Mouse (Mus musculus) hindbrain, embryonic 12.5 days (tissue): ENCODE data around the gene Ptov1. TPM values are rescaled to one million over a fixed set of nuclear protein-coding genes. Genes with fewer than 3 reads are reported as not detected.

Source experiments
- ATAC-seq: fragments of 200-750 bp; cut with Nextera tagmentation; 2 replicates; pipeline ENCODE4 v1.8.0; 2017; ENCODE audit warnings: moderate TSS enrichment; ENCODE audit not compliant: low FRiP score
- H3K27ac ChIP-seq: fragments of 300-500 bp; sonication (generic); 2 replicates; pipeline ENCODE4 v1.5.1; 2016; ENCODE audit warnings: mild to moderate bottlenecking
- H3K27me3 ChIP-seq: fragments of 300-500 bp; sonication (generic); 2 replicates; pipeline ENCODE4 v1.6.1; 2016; ENCODE audit warnings: mild to moderate bottlenecking
- H3K36me3 ChIP-seq: fragments of 300-500 bp; sonication (generic); 2 replicates; pipeline ENCODE4 v1.6.1; 2016; ENCODE audit warnings: mild to moderate bottlenecking
- H3K4me1 ChIP-seq: fragments of 300-500 bp; sonication (generic); 2 replicates; pipeline ENCODE4 v1.6.1; 2016
- H3K4me2 ChIP-seq: fragments of 300-500 bp; sonication (generic); replicated peaks from 2 replicates; pipeline ENCODE4 v1.6.1; 2016; ENCODE audit warnings: mild to moderate bottlenecking
- H3K4me3 ChIP-seq: fragments of 300-500 bp; sonication (generic); 2 replicates; pipeline ENCODE4 v1.5.1; 2016; ENCODE audit warnings: mild to moderate bottlenecking
- H3K9ac ChIP-seq: fragments of 300-500 bp; sonication (generic); 2 replicates; pipeline ENCODE4 v1.6.1; 2016; ENCODE audit warnings: mild to moderate bottlenecking, moderate library complexity
- H3K9me3 ChIP-seq: fragments of 300-500 bp; sonication (generic); replicated peaks from 2 replicates; pipeline ENCODE4 v1.6.1; 2016; ENCODE audit warnings: mild to moderate bottlenecking
- WGBS: fragments of 180-500 bp; shearing (Covaris S2); methylation state at CpG from one replicate; pipeline ENCODE4 v1.1.7; 2016; 5-methylcytosine and 5-hydroxymethylcytosine counted together
- polyA plus RNA-seq: library from polyadenylated mRNA; unstranded; fragments of >200 nt; fragmentation: Nextera tagmentation; extraction: Ambion mirVana; gene quantifications from 2 replicates; pipeline ENCODE4 v1.2.1, GENCODE M21; 2016

Ptov1 gene
- polyA plus RNA-seq, 1 experiment from 2014 or later: 662 TPM

- H3K4me2 ChIP-seq: no peak overlapping the region
- 89% methylated on average over 24 of the region's 24 CpGs for WGBS
- H3K36me3 ChIP-seq: peaks cover 60% of the 10 kb centered on the region
- H3K4me3 ChIP-seq: no peak overlapping the region
- peaks cover 49% of the 10 kb centered on the region for H3K4me1 ChIP-seq
- no peak for ATAC-seq
- no peak overlapping the region for H3K9ac ChIP-seq
- H3K9me3 ChIP-seq: no peaks in the 10 kb centered on the region
- no peak overlapping the region for H3K27ac ChIP-seq
- H3K27me3 ChIP-seq: no peaks in the 10 kb centered on the region
These were observed 4.7 kb downstream of the Ptov1 start for GRCm38 (mm10) chr7:44864595-44865542.

DNA sequence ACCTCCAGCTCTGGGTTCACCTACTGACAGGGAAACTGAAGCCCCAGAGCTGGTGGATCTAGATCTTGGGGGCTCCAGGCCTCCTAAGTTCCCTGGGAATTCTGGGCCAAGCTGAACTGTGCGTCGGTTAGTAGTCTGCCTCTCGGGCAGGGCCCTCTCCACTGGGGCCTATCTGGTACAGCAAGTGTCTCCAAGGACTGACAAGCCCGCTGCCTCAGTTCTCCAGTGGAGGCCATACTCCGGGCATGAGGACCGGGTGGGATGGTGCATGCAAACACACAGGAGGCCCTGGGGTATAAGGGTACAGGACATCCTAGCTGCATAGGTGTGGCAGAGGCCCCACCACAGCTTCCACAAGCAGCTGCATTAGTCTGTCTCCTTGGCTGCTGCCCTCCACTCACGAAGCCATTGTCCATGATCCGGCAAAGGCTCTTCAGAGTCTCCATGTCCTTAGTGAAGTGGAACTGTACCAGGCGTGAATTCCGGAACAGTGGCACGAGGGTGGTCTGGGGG lies 5.5 kb downstream of the Ptov1 start:
- no peaks in the 10 kb centered on the region for H3K9me3 ChIP-seq
- H3K4me1 ChIP-seq: peaks cover 49% of the 10 kb centered on the region
- H3K27ac ChIP-seq: no peak overlapping the region
- H3K27me3 ChIP-seq: no peaks in the 10 kb centered on the region
- H3K36me3 ChIP-seq: peaks cover 64% of the 10 kb centered on the region
- ATAC-seq: no peak
- no peak overlapping the region for H3K4me2 ChIP-seq
- no peak overlapping the region for H3K4me3 ChIP-seq
- no peak overlapping the region for H3K9ac ChIP-seq
- 88% methylated on average over 11 of the region's 11 CpGs for WGBS

- WGBS: 93% methylated on average over 14 of the region's 14 CpGs
- H3K36me3 ChIP-seq: peaks cover 64% of the 10 kb centered on the region
These were observed 6.4 kb downstream of the Ptov1 start for GRCm38 (mm10) chr7:44863210-44863609.

GRCm38 (mm10) chr7:44862434-44862833 lies 7.2 kb downstream of the Ptov1 start:
- Histone ChIP-seq H3K9ac (no peak overlapping the region), H3K27ac (no peak overlapping the region), H3K4me2 (no peak overlapping the region), H3K4me1 (peaks cover 50% of the 10 kb centered on the region), H3K9me3 (no peaks in the 10 kb centered on the region), H3K36me3 (peaks cover 64% of the 10 kb centered on the region), H3K27me3 (no peaks in the 10 kb centered on the region), H3K4me3 (no peak overlapping the region)
- ATAC-seq: no peak
- 93% methylated on average over 8 of the region's 8 CpGs for WGBS

More at GRCm38 (mm10) chr7:44863210-44863609, 6.4 kb downstream of the Ptov1 start:
- Histone ChIP-seq H3K9ac (no peak overlapping the region), H3K4me2 (no peak overlapping the region), H3K27ac (no peak overlapping the region), H3K9me3 (no peaks in the 10 kb centered on the region), H3K4me1 (peaks cover 52% of the 10 kb centered on the region), H3K27me3 (no peaks in the 10 kb centered on the region), H3K4me3 (no peak overlapping the region)
- ATAC-seq: no peak

DNA sequence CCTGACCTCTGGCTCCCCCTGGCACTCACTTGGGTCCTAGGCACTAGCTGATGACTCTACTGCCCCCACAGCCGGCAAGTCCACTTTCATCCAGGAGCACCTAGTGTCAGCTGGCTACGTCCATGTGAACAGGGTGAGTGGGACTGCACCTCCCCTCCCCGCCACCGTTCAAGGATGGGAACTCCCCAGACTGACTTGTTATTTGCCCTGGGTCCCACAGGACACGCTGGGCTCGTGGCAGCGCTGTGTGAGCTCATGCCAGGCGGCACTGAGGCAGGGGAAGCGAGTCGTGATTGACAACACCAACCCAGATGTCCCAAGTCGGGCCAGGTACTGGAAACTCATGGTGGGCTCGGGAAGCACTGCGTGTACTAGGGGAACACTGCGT lies 8.2 kb downstream of the Ptov1 start:
- Histone ChIP-seq H3K36me3 (peaks cover 58% of the 10 kb centered on the region), H3K4me1 (peaks cover 42% of the 10 kb centered on the region), H3K27ac (peak overlapping the region; percentile 44; the same call in 1 of the 2 replicates), H3K4me2 (no peak overlapping the region), H3K4me3 (no peak overlapping the region), H3K9ac (no peak overlapping the region), H3K27me3 (no peaks in the 10 kb centered on the region), H3K9me3 (no peaks in the 10 kb centered on the region)
- ATAC-seq: no peak
- WGBS: 78% methylated on average over 14 of the region's 14 CpGs

DNA sequence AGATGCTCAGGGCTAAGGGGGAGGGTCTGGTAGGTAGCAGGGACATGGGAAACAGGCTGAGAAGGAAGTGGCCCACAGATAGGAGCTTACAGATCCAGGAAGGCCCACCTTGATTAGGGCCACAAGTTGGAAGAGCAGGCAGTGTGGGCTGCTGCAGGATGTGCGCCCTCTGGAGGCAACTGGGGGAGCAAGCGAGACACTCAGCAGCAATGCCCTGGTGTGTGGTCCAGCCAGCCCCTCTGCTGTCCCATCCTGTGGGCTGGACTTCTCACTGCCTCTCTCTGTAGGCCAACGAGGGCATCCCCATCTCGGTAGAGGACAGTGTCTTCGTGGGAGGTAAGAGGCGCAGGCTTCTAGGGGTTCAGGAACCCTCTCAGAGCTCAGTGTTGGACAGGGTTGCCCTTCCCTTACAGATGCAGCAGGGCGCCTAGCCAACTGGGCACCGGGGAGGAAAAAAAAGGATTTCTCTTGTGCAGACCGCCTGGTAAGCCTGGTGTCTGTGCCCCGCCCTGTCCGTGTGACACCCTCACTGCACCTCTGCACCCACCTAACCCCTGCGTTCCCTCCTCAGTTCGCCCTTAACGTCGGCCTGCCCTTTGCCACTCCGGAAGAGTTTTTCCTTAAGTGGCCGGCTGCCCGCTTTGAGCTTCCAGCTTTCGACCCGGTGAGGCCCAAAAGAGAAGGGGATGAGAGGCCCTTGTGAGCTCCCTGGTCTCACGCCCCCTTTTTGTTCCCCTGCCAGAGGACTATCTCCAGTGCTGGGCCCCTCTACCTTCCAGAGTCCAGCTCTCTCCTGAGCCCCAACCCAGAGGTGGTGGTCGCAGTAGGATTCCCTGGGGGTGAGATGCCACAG lies 8.8 kb downstream of the Ptov1 start:
- Histone ChIP-seq H3K9me3 (no peaks in the 10 kb centered on the region), H3K4me3 (peak overlapping the region; percentile 2), H3K4me1 (peaks cover 38% of the 10 kb centered on the region), H3K36me3 (peaks cover 52% of the 10 kb centered on the region), H3K27me3 (no peaks in the 10 kb centered on the region), H3K4me2 (no peak overlapping the region; the same call in 1 of the 2 replicates), H3K9ac (no peak overlapping the region), H3K27ac (peak overlapping the region; percentile 44)
- ATAC-seq: 0 out of 2 replicates have a peak, but pooled peaks have one; percentile 21
- WGBS: 57% methylated on average over 22 of the region's 22 CpGs

GRCm38 (mm10) chr7:44859896-44860295 lies 9.7 kb downstream of the Ptov1 start:
- H3K36me3 ChIP-seq: peaks cover 43% of the 10 kb centered on the region
- H3K27me3 ChIP-seq: no peaks in the 10 kb centered on the region
- 0 out of 2 replicates have a peak overlapping the region, but pooled peaks have one; percentile 2 for H3K4me3 ChIP-seq
- 92% methylated on average over 11 of the region's 11 CpGs for WGBS
- no peak overlapping the region for H3K4me2 ChIP-seq
- H3K9me3 ChIP-seq: no peaks in the 10 kb centered on the region
- H3K9ac ChIP-seq: no peak overlapping the region
- H3K4me1 ChIP-seq: peaks cover 34% of the 10 kb centered on the region
- no peak for ATAC-seq
- no peak overlapping the region for H3K27ac ChIP-seq

DNA sequence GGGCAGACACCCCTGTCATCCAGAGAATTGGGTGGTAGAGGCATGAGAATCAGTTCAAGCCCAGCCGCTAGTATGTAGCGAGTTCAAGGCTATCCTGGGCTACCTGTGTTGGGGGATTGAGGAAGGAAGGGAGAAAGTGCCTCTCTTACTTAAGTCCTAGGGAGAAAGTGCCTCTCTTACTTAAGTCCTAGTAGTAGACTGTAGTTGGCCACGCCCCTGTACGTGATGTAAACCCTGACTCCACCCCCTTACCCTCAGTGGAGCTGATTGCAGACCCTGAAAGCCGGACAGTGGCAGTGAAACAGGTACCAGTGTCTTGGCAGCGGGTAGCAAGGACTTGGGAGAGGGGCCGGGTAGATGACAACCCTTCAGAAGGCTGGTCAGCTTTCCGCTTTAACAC lies 11.7 kb downstream of the Ptov1 start:
- Histone ChIP-seq H3K4me2 (peak overlapping the region; percentile 93), H3K36me3 (peaks cover 24% of the 10 kb centered on the region), H3K4me3 (peak overlapping the region; percentile 68), H3K9me3 (no peaks in the 10 kb centered on the region), H3K4me1 (peaks cover 48% of the 10 kb centered on the region), H3K9ac (peak overlapping the region; percentile 92), H3K27ac (peak overlapping the region; percentile 92), H3K27me3 (no peaks in the 10 kb centered on the region)
- no peak for ATAC-seq
- 30% methylated on average over 8 of the region's 8 CpGs for WGBS

DNA sequence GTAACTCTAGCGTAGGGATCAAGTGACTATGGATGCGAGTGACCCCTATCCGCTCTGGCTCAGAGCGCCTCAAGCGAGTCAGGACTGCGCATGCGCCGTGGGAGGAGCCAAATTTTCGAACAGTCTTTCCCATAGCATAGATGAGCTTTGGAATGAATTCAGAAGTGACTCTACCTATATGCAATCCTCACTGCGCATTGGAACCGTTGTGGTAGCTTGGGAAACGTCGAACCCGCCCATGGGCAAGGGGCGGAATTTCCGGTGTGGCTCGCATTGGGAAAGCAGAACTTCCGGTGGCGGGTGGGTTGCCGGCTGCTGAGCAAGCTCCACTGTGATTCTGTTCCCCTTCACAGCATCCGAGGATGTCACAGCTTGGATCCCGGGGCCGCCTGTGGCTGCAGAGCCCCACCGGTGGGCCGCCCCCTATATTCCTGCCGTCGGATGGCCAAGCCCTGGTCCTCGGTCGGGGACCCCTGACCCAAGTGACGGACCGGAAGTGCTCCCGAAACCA lies 12.5 kb downstream of the Ptov1 start, which contains the start of gene Pnkp:
Gene Pnkp, plus strand, starts transcription at position 98 of the 511 bp plus-strand sequence.
- Histone ChIP-seq H3K4me1 (peaks cover 52% of the 10 kb centered on the region), H3K27me3 (no peaks in the 10 kb centered on the region), H3K27ac (peak within 1 kb of the TSS; percentile 92), H3K9ac (peak within 1 kb of the TSS; percentile 92), H3K36me3 (peaks cover 20% of the 10 kb centered on the region), H3K4me2 (peak within 1 kb of the TSS; percentile 93), H3K4me3 (peak within 1 kb of the TSS; percentile 68), H3K9me3 (no peaks in the 10 kb centered on the region)
- under 1% methylated on average over 32 of the region's 32 CpGs for WGBS
- ATAC-seq: peak; percentile 38

DNA sequence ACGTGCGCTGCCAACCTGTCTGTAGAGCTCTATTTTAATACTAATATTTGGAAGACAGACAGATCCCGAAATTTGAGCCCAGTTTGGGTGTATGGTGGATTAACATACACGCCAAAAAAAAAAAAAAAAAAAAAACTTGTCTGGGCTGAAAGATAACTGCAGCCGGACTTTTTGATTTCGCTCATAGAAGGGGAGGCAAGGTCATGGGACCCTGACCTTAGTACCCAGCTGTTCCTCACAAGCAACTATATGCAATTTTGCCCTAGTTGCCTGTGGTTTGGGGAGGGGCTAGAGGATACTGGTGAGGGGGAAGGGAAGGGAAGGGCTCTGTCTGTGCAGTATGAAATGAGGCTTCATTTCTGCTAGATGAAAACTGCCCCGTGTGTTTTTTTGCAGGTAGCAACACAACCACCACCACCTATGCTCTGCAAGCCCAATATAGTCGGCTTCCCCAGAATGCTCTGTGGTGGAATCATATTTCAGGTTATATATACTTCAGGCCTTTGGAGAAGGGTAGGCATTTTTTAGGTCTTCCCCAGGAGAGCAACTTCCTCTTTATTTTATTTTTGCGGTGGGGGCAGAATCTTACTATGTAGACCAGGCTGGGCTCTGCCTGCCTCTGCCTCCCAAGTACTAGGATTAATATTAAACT lies 13.2 kb downstream of the Ptov1 start:
- 64% methylated on average over 9 of the region's 9 CpGs for WGBS
- Histone ChIP-seq H3K27me3 (no peaks in the 10 kb centered on the region), H3K9ac (peak overlapping the region; percentile 92; the same call in 1 of the 2 replicates), H3K4me3 (peak overlapping the region; percentile 68), H3K9me3 (no peaks in the 10 kb centered on the region), H3K4me2 (peak overlapping the region; percentile 93), H3K4me1 (peaks cover 52% of the 10 kb centered on the region), H3K27ac (peak overlapping the region; percentile 92), H3K36me3 (peaks cover 13% of the 10 kb centered on the region)
- no peak for ATAC-seq

DNA sequence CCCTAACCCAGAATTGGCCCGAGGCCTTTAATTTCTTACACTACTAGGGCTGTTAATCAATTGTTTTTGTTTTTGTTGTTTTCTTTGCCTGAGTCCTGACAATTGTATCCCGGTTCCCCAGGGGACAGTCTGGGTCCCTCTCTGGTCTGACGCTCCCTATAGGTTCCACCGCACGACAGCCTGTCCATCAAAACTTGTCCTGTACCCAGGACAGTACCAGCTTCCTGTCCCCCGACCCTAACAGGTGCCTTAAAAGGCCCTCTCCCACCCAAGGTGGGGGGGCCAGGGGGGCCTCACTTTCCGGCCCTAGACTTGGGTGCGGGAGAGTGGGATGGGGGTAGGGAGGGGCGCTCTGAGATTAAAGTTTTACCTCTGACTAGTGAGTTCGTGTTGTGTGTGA lies 14.6 kb downstream of the Ptov1 start:
- peak overlapping the region; percentile 71 for H3K9ac ChIP-seq
- 41% methylated on average over 10 of the region's 10 CpGs for WGBS
- H3K4me1 ChIP-seq: peaks cover 56% of the 10 kb centered on the region
- peak overlapping the region; percentile 90 for H3K4me2 ChIP-seq
- H3K27ac ChIP-seq: peak overlapping the region; percentile 92
- peaks cover 10% of the 10 kb centered on the region for H3K36me3 ChIP-seq
- H3K4me3 ChIP-seq: peak overlapping the region; percentile 43
- no peak for ATAC-seq
- no peaks in the 10 kb centered on the region for H3K27me3 ChIP-seq
- H3K9me3 ChIP-seq: no peaks in the 10 kb centered on the region
